Mouse (Mus musculus) urinary bladder, adult 18-20 months (tissue): ENCODE measurements at regions not wholly inside any gene's neighbourhood (a gene's known extent, or its start where the extent isn't known, plus 50 kb on each side); places are given as distances from the start of the nearest gene placed in this dataset.

ENCODE experiments used
- DNase-seq, 2 experiments: peaks; one replicate each; pipeline ENCODE4 v3.0.0; 2022; ENCODE audit warnings: low spot score in 2 of 2, mixed read lengths in 2 of 2

DNA sequence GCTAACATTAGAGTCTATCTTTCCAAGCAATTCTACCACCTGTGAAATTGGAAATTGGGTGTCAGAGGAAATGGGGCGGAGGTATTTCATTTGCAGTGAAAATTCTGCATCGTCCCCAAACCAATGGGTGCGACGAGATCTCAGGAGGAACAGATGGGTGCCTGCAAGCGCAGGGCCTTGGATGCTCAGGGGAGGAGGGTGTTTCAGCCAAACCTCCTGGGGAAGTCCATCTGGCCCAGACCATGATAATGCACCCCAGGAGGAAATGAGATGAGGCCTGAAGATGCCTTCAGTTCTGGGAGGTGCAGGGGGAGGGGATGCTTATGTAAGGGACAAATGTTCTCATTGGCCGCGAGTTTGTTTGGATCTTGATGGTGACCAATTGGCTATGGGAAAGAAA, 205.9 kb upstream of the Dynlrb2 start:
- no peak for DNase-seq

DNA sequence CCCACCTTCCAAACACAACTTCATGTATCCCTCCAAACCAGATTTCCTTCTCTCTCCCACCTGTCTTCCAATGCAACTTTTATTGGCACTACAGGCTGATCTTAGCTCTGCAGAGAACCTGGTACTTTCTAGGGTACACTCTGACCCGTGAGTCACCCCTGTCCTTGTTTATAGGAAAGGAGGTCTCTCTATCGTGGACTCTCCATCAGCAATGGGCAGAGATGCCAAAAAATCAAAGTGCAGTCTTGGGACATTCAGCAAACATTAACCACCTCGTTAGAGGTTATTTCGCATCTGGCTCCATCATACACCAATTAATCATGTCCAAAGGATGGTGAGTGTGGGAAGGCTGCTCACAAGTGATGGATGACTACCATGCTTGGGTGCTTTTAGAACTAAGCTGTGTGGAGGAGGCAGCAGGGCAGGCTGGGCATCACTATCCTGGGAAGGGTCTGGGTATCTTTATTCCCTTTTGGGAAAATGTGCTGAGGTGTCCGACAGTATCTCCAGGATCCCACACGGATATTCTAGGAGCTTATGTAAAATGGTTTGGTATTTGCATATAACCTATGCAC, 214.0 kb upstream of the Dynlrb2 start:
- DNase-seq: no peak

DNA sequence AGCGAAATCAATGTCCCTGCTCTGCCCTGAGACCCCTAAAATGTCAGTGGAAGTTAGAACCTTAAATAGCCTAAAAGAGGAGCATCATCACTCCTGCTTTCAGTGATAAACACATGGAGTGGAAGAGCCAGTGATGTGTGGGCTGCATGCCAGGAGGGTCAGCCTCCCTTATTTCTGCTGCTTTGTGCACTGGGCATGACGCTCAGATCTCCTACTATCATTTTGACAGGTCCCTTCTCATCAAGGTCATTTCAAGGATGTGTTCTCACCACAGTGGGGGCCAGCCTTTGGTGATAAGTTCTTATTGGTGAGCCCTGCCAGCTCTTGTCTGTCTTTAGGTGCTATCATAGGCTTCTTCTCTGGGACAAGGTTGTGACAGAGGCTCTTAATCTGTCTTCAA, 215.5 kb upstream of the Dynlrb2 start:
- DNase-seq: no peak

DNA sequence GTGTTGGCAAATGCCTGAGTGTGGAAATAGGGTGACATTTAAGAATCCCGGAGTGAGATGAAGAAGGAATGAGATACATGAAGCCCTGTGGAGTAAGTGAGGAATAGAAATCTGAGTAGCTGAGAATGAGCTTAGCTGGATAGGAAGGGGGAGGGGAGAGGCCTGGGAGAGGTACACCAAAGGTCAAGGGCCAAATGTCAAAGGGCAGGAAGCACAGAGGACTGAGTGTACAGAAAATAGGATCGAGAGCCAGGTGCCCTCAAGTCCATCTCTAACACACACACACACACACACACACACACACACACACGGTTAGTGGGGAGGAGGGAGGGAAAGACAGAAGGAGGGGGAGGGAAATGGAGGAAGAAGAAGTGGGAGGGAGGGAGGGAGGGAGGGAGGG, 220.8 kb upstream of the Dynlrb2 start:
- DNase-seq: no peak

DNA sequence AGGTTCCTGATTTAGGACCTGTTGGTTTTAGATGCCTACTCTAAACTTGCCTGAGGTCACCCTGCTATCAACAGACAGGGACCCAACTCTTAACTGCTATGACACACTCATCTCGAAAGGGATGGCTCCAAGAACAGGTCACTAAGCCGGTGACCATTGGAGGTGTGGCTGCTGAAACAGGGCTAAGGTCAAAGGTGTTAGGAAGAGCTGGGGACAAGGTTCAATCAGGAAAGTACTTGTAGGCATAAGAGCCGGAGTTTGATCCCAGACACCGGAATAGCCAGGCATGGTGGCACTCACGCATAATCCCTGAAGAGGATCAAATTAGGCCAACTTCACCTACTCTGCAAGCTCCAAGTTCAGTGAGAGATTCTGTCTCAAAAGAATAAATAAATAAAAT, 222.4 kb upstream of the Dynlrb2 start:
- no peak for DNase-seq

DNA sequence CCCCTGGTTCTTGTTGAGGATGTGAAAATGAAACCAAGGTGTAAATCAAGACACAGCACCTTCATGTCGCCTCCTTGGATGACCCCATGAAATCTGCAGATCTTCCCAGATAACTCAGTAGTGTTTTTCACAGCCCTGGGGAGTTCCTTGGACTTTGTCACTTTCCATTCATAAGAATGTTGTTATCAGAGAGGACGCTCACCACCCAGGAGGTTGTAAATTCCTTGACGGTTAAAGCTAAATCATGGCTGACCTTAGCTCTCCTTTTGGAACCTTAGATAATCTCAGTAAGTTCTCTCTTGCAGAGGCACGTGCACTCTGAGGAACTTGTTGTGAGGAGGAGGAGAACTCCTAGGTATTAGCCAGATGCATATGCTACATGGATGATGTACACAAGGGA, 229.8 kb upstream of the Dynlrb2 start:
- DNase-seq: no peak

DNA sequence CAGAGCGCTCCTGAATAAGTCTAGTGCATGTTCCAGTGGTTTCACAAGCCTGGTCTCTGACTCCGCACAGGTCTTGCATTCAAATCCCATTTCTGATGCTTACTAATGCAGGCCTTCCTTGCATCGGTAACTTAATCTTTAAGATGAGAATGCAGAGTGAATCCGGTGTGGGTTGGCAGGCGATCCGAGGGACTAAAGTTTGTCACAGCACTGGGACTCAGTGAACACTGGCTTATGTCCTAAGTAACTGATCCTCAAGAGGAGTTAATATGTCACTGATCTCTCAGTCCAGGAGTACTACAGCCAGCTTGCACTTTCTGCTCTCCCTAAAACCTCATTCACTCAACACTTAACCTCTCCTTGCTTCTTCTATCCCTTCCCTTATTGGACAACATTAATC, 233.5 kb upstream of the Dynlrb2 start:
- no peak for DNase-seq

DNA sequence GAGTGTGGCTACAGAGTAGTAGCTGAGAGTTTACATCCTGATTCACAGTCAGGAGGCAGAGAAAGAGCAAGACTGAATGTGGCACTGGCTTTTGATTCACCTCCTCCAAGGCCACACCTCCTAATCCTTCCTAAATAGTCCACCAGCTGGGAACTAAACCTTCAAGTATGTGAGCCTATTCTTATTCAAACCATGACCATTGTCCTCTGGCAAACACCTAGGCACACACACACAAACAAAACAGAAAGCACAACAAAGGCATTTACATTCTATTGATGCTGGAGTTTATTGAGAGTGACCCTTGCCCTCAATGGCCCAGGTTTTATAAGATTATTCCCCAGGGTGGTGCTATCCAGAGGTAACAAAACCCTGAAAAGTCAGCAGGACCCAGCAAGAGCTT, 235.4 kb upstream of the Dynlrb2 start:
- DNase-seq: no peak

DNA sequence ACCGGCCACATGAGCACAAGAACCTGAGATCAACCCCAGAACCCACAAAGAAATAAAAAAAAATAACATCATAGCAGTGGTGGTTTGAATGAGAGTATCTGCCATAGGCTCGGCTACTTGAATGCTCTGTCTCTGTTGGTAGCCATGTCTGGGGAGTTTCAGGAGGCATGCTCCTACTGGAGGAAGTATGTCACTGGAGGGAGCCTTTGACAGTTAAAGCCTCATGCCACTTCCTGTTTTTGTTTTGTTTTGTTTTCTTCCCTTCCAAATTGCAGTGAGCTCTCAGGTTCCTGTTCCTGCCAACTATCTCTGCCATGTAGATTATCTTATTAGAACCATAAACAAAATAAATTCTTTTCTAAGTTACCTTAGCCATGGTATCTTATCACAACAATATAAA, 236.1 kb upstream of the Dynlrb2 start:
- DNase-seq: no peak

DNA sequence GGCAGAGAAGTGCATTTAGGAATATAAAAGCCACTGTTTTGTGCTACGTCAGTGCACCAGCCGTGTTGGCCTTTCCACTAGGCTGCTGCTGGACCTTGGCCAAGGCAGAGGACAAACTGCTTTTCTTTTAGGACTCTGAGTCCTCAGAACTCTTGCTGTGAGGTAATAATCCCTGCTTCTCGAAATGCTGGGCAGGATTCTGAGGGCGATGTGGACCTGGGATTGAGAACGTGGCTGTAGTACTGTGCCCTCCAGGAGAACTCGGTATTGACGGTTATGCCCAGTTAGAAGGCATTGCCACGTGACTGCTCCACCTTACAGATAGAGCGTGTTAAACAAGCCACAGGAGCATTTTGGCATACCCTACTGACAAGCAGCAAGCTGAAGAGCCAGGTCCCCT, 236.6 kb upstream of the Dynlrb2 start:
- no peak for DNase-seq

DNA sequence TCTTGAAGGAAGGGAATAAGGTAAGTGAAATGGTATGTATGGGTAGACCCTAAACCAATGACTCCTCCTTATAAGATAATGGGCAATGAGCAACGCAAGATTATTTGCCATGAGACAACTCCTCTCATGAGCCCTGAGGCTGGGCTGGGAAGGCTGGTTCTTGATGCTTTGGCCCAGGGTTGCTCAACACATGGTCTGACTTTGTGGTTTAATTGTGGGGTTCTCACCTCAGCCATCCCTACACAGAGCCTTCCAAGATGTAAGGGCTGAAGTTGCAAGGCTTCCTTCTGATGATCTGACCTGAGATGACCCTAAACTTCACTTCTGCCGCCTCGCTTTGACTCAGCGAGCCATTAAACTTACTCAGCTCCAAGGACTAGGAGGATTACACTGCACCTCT, 237.8 kb upstream of the Dynlrb2 start:
- DNase-seq: no peak

DNA sequence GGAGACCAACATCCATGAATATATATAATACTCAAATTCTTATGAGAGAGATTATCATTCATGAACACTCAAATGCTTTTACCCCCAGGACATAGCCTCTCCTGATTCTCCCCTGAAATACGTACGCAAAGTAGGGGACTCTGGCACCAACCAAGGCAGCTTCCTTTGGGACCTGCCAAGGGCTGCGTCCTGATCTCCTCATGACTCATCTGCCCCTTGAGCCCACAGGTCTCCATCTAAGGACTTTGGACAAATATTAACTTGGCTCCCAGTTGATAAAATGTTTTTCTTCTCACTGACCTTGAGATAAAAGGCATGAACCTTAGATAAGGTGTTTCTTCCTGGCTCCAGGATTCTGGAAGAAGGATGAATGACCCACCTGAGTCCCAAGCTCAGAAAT, 239.2 kb upstream of the Dynlrb2 start:
- no peak for DNase-seq

DNA sequence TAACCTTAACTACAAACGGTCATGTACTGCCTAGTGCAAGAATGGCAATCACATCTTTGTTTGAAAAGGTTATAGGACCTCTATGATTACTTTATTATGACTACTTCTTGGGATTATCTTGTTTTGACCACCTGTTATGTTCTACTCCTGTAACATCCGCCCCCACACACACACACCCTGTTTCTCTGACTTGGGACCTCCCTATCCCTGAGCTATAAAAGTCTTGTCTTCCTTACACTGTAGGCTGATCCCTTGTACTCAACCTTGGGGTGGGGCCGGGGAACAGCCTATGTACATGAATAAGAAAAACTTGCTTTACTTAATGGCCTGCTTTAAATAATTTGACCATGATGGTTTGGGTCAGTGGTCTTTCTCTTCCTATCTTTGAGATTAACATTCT, 240.7 kb upstream of the Dynlrb2 start:
- DNase-seq: no peak

DNA sequence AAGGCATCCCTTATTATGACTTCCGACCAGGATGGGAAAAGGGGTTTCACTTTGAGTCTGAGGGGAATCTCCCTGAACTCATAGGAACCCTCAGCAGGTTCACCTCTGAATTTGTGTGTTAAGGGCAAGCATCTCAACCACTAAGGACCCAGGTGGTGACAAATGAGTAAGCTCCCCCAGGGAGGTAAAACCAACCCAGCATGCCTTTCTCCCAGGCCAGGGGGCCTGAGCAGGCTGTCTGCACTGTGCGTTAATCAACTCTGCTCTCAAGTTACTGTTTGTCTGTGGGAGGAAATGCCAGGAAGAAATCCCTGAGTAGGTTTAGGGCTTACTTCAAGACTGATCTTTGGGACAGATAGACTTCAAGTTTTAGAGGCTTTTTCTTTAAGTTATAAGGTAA, 243.5 kb upstream of the Dynlrb2 start:
- DNase-seq: no peak

DNA sequence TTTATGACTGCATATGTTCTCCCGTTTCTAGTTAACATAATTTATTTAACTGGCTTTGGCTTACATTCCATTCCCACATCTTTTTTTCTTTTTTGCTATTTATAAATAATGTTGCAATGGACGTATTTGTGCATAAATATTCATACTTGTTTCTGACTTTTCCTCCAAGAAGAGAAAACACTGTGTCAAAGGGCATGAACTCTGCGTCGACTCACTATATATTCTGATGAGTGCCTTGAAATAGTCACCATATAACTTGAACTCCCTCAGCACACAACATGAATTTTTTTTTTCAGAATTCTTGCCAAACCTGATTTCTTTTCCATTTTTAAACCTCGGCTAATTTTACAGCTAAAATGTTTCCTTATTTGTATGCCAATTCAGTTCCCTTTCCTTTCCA, 249.4 kb upstream of the Dynlrb2 start:
- DNase-seq: no peak

DNA sequence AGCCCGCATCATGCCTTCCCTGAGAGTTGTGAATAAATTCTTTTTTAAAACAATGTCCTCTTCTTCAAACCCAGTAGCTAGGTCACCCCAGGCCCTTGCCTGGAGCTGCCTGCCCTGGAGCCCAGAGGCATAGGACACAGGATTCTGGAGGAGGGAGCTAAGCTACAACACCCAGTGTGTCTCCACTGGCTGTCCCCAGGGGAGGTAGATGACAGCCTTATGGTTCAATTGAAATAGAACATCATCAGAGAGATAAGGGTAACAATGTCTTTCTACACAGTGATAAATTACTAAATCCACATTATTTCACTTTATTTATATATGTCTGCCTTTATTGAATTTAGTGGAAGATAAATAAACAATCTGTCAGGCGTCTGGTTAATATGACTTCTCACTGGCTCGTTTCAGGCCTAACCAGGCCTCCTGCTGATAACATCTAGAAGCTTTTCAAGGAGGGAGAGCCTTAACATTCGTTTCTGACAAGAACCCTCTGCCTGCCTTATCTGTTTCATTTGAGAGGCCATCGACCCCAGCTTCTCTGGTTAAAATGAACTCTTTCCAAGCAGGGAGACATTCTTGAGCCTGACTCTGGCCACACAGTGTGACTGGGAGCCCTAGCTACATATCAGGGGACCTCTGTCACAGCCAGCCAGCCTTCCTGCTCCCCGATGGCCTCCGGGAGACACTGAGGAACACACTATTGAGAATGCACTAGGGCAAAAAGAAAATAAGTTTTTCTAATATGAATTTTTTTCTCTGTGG, 252.1 kb upstream of the Dynlrb2 start:
- no peak for DNase-seq

DNA sequence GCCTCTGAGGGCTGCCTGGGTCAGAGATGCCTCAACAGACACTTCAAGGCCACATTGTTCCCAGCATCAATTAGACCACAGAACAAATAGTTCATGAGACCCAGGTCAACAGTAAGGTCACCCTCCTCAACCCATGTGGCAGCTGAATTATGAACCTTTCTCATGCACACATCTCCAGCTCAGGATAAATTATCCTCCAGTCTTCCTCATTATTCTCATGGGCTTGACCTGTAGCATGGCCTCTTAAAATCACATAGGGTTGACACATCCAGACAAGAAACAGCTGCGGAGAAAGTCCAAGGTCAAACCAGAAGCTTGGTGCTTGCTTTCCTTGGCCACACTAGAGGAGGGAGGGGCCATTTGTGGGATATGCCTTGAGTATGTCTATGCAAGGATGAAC, 256.4 kb upstream of the Dynlrb2 start:
- no peak for DNase-seq

DNA sequence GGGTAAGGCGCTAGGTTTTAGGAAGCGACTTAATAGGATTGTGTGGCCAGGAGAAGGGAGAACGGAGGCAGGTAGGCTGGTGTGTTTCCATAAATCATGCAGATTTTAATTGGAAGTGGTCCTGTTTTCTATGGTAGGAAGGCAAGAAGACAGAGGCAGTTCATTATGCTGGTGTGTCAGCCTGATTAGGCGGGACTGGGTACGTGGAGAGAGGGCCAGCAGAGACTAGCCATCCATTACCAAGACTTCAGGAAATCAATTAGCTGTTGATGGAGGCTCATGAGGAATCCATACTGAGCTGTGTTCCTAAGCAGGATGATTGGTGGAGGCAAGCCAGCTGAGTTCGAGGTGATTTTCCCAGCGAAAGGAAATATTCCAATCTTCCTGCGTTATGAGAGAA, 261.3 kb upstream of the Dynlrb2 start:
- DNase-seq: no peak

DNA sequence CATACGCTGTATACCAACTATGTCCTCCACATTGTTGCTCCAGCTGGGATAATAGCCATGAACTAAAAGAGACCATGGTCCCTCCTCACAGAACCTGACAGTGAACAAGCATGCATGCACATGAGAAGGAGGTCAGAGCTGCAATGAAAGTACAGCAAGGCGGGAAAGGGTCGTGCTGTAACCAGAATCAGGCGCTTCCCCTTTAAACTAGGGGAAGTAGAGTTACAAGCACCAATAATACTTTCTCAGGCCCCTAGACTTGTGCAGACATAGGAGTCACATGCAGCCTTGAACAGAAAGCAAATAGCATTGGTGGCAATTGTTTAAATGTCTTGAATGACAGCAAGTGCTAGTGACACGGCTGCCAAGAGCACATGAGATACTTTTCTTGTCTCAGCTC, 261.8 kb upstream of the Dynlrb2 start:
- DNase-seq: no peak

DNA sequence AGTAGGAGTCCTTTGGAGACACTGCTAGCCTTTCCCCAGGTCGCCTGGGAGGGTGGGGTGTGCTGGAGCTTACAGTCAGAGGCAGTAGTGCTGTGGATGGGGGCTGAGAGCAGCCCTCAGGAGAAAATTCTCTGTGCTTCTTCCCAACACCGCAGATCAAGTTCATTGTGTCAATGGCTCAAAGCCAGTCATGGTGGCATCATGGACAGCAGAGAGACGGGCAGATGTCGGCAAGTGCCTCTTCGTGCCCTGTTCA, 262.9 kb upstream of the Dynlrb2 start:
- DNase-seq: no peak

DNA sequence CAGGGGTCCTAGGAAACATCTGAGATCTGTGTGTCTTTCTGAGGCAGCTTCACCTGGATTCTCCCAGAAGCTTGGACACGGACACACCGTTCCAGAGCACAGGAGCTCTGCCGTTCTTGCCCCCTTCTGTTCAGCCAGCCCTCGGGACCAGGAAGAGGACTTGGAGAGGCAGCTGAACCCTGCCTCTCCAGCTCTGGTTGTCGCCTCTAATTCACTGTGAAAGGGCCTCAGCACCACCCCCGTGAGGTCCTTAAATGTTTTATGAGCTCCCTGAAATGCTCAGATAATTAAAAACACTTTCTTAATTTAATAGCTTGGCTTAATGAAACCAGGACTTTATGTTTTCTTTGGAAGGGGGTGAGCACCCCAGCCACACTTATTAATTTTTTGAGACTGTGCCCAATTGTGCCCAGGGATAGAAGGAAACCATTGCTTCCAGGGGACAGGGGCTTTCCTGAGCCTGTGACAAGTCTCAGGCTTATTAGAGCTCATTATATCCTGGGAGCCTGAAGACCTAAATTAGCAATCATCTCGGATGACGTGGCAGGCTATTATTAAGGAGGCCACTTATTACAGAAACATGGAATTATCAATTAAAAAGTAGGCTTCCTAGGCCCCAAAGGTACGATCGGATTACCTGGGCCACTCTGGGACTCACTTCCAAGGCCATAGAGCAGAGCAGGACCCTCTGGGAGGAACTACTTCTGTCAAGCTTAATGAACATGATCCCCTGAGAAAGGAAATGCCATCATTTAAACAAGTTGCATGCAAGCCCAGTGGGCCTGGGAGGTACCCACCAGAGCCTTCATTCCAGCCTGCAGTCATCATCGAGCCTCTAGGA, 263.4 kb upstream of the Dynlrb2 start:
- no peak for DNase-seq

DNA sequence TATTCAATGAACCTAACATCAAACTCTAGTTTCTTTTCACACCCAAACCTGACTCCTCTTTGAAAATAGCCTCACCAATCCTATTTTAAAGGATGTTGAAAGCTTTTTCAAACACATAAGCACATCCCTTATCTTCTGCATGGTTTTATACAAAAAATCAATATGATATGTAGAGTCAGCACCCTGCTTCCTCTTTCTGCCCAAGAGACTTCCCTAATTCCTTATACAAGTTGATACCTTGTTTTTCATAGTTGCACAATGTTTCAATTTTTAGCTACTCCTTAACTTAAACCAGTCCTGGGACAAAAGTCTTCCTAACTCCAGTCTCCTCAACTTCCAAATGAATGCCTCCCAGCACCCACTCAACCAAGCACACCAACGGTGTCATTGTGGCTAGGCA, 266.1 kb upstream of the Dynlrb2 start:
- DNase-seq: no peak

DNA sequence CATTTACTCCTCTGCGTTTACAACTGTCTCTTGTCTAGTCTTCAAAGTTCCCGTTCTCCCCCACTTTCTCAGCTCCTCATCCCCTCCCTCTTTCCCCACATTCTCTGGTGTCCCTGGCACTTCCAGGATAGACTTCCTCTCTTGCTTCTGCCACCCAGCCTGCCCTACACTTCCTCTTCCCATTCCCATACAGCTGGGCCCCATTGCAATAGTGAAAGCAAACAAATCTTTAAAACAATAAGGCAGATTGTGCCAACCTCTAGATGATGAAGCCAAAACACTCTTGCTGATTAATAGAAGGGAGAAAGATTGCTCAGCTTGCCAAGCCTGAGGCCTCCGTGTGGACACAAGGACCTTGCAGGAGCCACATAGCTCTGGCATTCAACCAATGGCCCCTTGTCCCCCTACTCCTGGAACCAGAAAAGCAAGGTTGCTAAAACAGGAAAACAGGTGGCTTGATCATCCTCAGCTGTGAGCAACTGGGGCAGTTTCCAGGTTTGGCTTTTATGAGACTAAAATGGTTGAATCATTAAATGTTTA, 267.1 kb upstream of the Dynlrb2 start:
- no peak for DNase-seq
